Mouse (Mus musculus) bone marrow, adult 2 months (tissue): ENCODE data around the gene Ftl1-ps1.

Source experiments
- CTCF ChIP-seq: fragments of 200-500 bp; IDR thresholded peaks from 2 replicates; pipeline ENCODE4 v1.5.1; 2011; ENCODE audit warnings: low read length, control low read depth; ENCODE audit not compliant: control insufficient read depth, insufficient read depth
- POLR2A ChIP-seq: fragments of 200-500 bp; IDR thresholded peaks from 2 replicates; pipeline ENCODE4 v1.6.1; 2011; ENCODE audit warnings: low read depth, mild to moderate bottlenecking, control low read depth, low read length, borderline replicate concordance; ENCODE audit not compliant: control insufficient read depth

- no peak for TF ChIP-seq POLR2A
- TF ChIP-seq CTCF, result no peak
Measured at GRCm38 (mm10) chr13:74363859-74364235, 35.6 kb upstream of the Ftl1-ps1 start, which contains the start of gene Lrrc14b.
